Mouse (Mus musculus): Measurements from ENCODE around the gene 1110051M20Rik.

DNA sequence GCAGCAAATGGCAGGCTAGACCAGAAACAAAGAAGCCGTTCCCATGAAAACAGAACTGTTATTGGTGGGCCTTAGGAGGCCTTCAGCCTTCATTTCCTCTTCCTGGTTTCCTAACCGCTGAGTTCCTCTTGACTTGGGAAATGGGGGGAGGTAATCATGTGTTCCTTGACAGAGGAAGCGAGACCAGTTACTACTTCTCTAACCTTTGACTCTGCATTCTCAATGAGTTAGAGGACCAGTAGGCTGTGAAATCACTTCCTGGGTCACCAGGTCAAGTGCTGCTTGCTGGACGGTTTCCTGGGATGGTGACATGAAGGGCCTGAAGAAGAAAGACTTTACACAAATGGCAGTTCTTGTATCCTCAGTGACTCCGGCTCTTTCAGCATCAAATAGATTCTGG is 32.1 kb downstream of the 1110051M20Rik start:
- TF ChIP-seq POLR2A (IDR thresholded peaks at IDR 0.05; ENCODE audit: insufficient read depth, low read depth, low read length) (no peak), CTCF (IDR thresholded peaks at IDR 0.05) (no peak), EP300 (IDR thresholded peaks at IDR 0.05; ENCODE audit: insufficient read depth, low read depth, low read length) (no peak)

All from heart, adult 2 months (tissue).